Mouse (Mus musculus) cerebellum, adult 11-12 months (tissue): ENCODE measurements around the gene Pof1b.
A peak's percentile ranks its signal among the peaks of the same experiment; 100 is the strongest.

Experiments used
- DNase-seq: peaks from one replicate; pipeline ENCODE4 v3.0.0; 2022

Gene Pof1b

GRCm38 (mm10) chrX:112698508-112698907, at the start of gene Pof1b:
Pof1b (minus strand) TSS chrX:112698651.
- DNase-seq: no peak

GRCm38 (mm10) chrX:112716587-112716986, 18.1 kb upstream of the Pof1b start:
- no peak for DNase-seq

- no peak for DNase-seq
Observed at GRCm38 (mm10) chrX:112694392-112694791, 4.1 kb downstream of the Pof1b start.

GRCm38 (mm10) chrX:112680605-112681004, 17.8 kb downstream of the Pof1b start:
- DNase-seq: no peak

GRCm38 (mm10) chrX:112675525-112675924, 22.9 kb downstream of the Pof1b start:
- no peak for DNase-seq

- peak; percentile 36 for DNase-seq
Observed at GRCm38 (mm10) chrX:112601306-112602120, 96.9 kb downstream of the Pof1b start.

DNA sequence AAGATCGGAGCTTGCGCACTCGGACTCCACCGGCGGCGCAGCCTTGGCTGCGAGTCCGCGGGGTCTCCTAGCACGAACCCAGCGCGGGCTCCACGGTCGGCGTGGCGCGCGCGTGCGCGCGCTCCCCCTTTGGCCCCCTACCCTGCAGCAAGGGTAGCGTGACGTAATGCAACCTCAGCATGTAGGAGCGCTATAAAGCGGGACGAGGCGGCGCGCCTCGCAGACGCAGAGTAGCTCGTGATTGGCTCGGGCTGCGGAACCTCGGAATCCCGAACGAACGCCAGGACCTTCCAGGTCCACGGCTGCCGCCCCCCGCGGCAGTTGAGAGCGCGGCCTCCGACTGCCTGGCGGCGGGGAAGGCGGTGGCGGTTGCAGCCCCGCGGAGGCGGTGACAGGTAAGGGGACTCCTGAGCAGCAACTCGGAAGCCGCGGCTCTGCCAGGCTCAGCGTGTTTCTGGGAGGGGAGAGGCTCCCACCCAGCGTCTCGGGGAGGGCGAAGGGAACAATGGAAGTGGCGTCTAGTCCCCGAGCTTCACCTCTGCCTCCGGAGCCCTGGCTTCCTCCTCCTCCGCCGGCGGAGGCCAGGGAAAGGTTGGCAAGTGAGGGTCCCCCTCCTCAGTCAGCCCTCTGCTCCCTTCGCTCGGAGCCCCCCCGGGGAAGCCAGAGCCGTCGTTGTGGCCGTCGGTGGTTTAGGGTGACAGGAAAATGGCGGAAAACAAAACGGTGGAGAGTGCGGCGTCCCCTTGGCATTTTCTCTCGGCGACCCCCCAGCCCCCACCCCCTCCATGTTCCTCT, 97.7 kb downstream of the Pof1b start, which contains the start of gene Zfp711:
Zfp711 (plus strand) TSS at position 16 of the 795 bp plus-strand sequence.
- peak; percentile 67 for DNase-seq
